ENCODE assay signal across 27 mouse cellular contexts in genomic region chr4:139638356-139638755, GRCm38 (mm10). TPM values are rescaled to one million over a fixed set of nuclear protein-coding genes. Genes with fewer than 3 reads are reported as not detected.
"Had no signal": no experiment of that assay in that cellular context is flagged by ENCODE, and none has a peak within 500 bp of the region (broad histone marks: within the 10 kb centered on the region; RNA-seq: fewer than 3 reads in every experiment).

No protein-coding gene starts in this region.

- DNase-seq: lung, adult 18-20 months; lung, embryonic 14.5 days; lung, postnatal 10 days; lung, postnatal 4 days; midbrain, embryonic 14.5 days; retina, postnatal 1 day; right cerebral cortex, adult 18-20 months; right cerebral cortex, postnatal 25 days; right cerebral cortex, postnatal 4 days; spleen, adult 18-20 months; thymus, adult 18-20 months; thymus, postnatal 14 days; thymus, postnatal 36 days had no signal

- ATAC-seq: midbrain, embryonic 16.5 days had no signal

- H3K9me3 ChIP-seq: neural tube, embryonic 13.5 days; neural tube, embryonic 15.5 days had no signal

- H3K4me3 ChIP-seq: myocyte; neural tube, embryonic 13.5 days; neural tube, embryonic 15.5 days had no signal

RNA-seq across cellular contexts. Expression of gene Tas1r2, which starts 15.0 kb away (rescaled TPM):
- total RNA-seq: megakaryocyte, adult 5-6 weeks; megakaryocyte-erythroid progenitor cell, adult 5-6 weeks had no signal
- polyA plus RNA-seq: liver, embryonic 16.5 days; lung, embryonic 14.5 days; lung, embryonic 16.5 days; midbrain, embryonic 11.5 days; midbrain, embryonic 14.5 days; midbrain, embryonic 16.5 days; neural tube, embryonic 11.5 days; neural tube, embryonic 13.5 days; neural tube, embryonic 15.5 days; stomach, embryonic 14.5 days; stomach, embryonic 16.5 days; thymus, postnatal 0 days had no signal

RNA-seq across cellular contexts. Expression of gene Gm21969, which starts 35.4 kb away (rescaled TPM):
- total RNA-seq: megakaryocyte, adult 5-6 weeks; megakaryocyte-erythroid progenitor cell, adult 5-6 weeks had no signal
- polyA plus RNA-seq: lung, embryonic 14.5 days; midbrain, embryonic 11.5 days; midbrain, embryonic 14.5 days; midbrain, embryonic 16.5 days; neural tube, embryonic 11.5 days; neural tube, embryonic 13.5 days; neural tube, embryonic 15.5 days; small intestine, adult 2 months; stomach, embryonic 14.5 days; stomach, embryonic 16.5 days; thymus, postnatal 0 days had no signal
